Mouse (Mus musculus): ENCODE results near the gene Zcchc7. TPM values are rescaled to one million over a fixed set of nuclear protein-coding genes. Genes with fewer than 3 reads are reported as not detected.

The Zcchc7 gene
- polyA plus RNA-seq, 1 experiment from 2014 or later: 23.5 TPM

- H3K27me3 ChIP-seq (ENCODE audit: control insufficient read depth, insufficient read depth, low read length): peaks cover 87% of the 10 kb centered on the region
- H3K4me3 ChIP-seq (ENCODE audit: low read length): peak overlapping the region; percentile 28; the same call in 1 of the 2 replicates
- peak overlapping the region; percentile 38; the same call in 1 of the 2 replicates for H3K4me2 ChIP-seq (ENCODE audit: low read depth, low read length)
- H3K27ac ChIP-seq (ENCODE audit: low read length): no peak overlapping the region
- no peak overlapping the region for H3K9ac ChIP-seq (ENCODE audit: low read length)
- ATAC-seq (replicated peaks; ENCODE audit: extremely low read depth, insufficient read depth, low FRiP score): no peak
- WGBS: under 1% methylated on average over 25 of the region's 25 CpGs
- peaks cover 3% of the 10 kb centered on the region for H3K4me1 ChIP-seq (ENCODE audit: control insufficient read depth, insufficient read depth, low read length)
- H3K9me3 ChIP-seq (replicated peaks; ENCODE audit: control insufficient read depth, low read length): no peaks in the 10 kb centered on the region
- H3K36me3 ChIP-seq (ENCODE audit: control insufficient read depth, insufficient read depth): no peaks in the 10 kb centered on the region
Observed at GRCm38 (mm10) chr4:44712051-44712700, 43.5 kb upstream of the Zcchc7 start.

- Histone ChIP-seq H3K27ac (ENCODE audit: low read length) (no peak overlapping the region), H3K4me2 (ENCODE audit: low read depth, low read length) (peak overlapping the region; percentile 7; the same call in 1 of the 2 replicates), H3K4me3 (ENCODE audit: low read length) (peak overlapping the region; percentile 24), H3K4me1 (ENCODE audit: control insufficient read depth, insufficient read depth, low read length) (peaks cover 3% of the 10 kb centered on the region), H3K27me3 (ENCODE audit: control insufficient read depth, insufficient read depth, low read length) (peaks cover 88% of the 10 kb centered on the region), H3K9ac (ENCODE audit: low read length) (no peak overlapping the region), H3K36me3 (ENCODE audit: control insufficient read depth, insufficient read depth) (no peaks in the 10 kb centered on the region), H3K9me3 (replicated peaks; ENCODE audit: control insufficient read depth, low read length) (no peaks in the 10 kb centered on the region)
- WGBS: 2% methylated on average over 50 of the region's 50 CpGs
- no peak for ATAC-seq (replicated peaks; ENCODE audit: extremely low read depth, insufficient read depth, low FRiP score)
Observed at GRCm38 (mm10) chr4:44712786-44713553, 42.7 kb upstream of the Zcchc7 start.

GRCm38 (mm10) chr4:44713554-44714051 lies 42.1 kb upstream of the Zcchc7 start:
- no peak overlapping the region for H3K9ac ChIP-seq (ENCODE audit: low read length)
- no peak overlapping the region for H3K4me2 ChIP-seq (ENCODE audit: low read depth, low read length)
- no peak overlapping the region for H3K4me3 ChIP-seq (ENCODE audit: low read length)
- no peaks in the 10 kb centered on the region for H3K36me3 ChIP-seq (ENCODE audit: control insufficient read depth, insufficient read depth)
- H3K4me1 ChIP-seq (ENCODE audit: control insufficient read depth, insufficient read depth, low read length): peaks cover 3% of the 10 kb centered on the region
- no peaks in the 10 kb centered on the region for H3K9me3 ChIP-seq (replicated peaks; ENCODE audit: control insufficient read depth, low read length)
- H3K27ac ChIP-seq (ENCODE audit: low read length): no peak overlapping the region
- WGBS: 1% methylated on average over 19 of the region's 19 CpGs
- ATAC-seq (replicated peaks; ENCODE audit: extremely low read depth, insufficient read depth, low FRiP score): no peak
- peaks cover 88% of the 10 kb centered on the region for H3K27me3 ChIP-seq (ENCODE audit: control insufficient read depth, insufficient read depth, low read length)

GRCm38 (mm10) chr4:44714111-44714621 lies 41.5 kb upstream of the Zcchc7 start:
- H3K4me3 ChIP-seq (ENCODE audit: low read length): no peak overlapping the region
- H3K4me2 ChIP-seq (ENCODE audit: low read depth, low read length): no peak overlapping the region
- 4% methylated on average over 27 of the region's 27 CpGs for WGBS
- no peak overlapping the region for H3K9ac ChIP-seq (ENCODE audit: low read length)
- no peak for ATAC-seq (replicated peaks; ENCODE audit: extremely low read depth, insufficient read depth, low FRiP score)
- peaks cover 3% of the 10 kb centered on the region for H3K4me1 ChIP-seq (ENCODE audit: control insufficient read depth, insufficient read depth, low read length)
- H3K27ac ChIP-seq (ENCODE audit: low read length): no peak overlapping the region
- H3K27me3 ChIP-seq (ENCODE audit: control insufficient read depth, insufficient read depth, low read length): peaks cover 85% of the 10 kb centered on the region
- H3K36me3 ChIP-seq (ENCODE audit: control insufficient read depth, insufficient read depth): no peaks in the 10 kb centered on the region
- H3K9me3 ChIP-seq (replicated peaks; ENCODE audit: control insufficient read depth, low read length): no peaks in the 10 kb centered on the region

GRCm38 (mm10) chr4:44715621-44716160 lies 40.0 kb upstream of the Zcchc7 start:
- no peak for ATAC-seq (replicated peaks; ENCODE audit: extremely low read depth, insufficient read depth, low FRiP score)
- 13% methylated on average over 3 of the region's 3 CpGs for WGBS
- Histone ChIP-seq H3K9ac (ENCODE audit: low read length) (no peak overlapping the region), H3K27me3 (ENCODE audit: control insufficient read depth, insufficient read depth, low read length) (peaks cover 78% of the 10 kb centered on the region), H3K4me3 (ENCODE audit: low read length) (no peak overlapping the region), H3K4me1 (ENCODE audit: control insufficient read depth, insufficient read depth, low read length) (peaks cover 3% of the 10 kb centered on the region), H3K36me3 (ENCODE audit: control insufficient read depth, insufficient read depth) (no peaks in the 10 kb centered on the region), H3K27ac (ENCODE audit: low read length) (no peak overlapping the region), H3K9me3 (replicated peaks; ENCODE audit: control insufficient read depth, low read length) (no peaks in the 10 kb centered on the region), H3K4me2 (ENCODE audit: low read depth, low read length) (no peak overlapping the region)

- H3K27me3 ChIP-seq (ENCODE audit: control insufficient read depth, insufficient read depth, low read length): peaks cover 71% of the 10 kb centered on the region
- no peaks in the 10 kb centered on the region for H3K9me3 ChIP-seq (replicated peaks; ENCODE audit: control insufficient read depth, low read length)
- no peak overlapping the region for H3K27ac ChIP-seq (ENCODE audit: low read length)
- WGBS: 4% methylated on average over 10 of the region's 10 CpGs
- H3K9ac ChIP-seq (ENCODE audit: low read length): no peak overlapping the region
- H3K4me1 ChIP-seq (ENCODE audit: control insufficient read depth, insufficient read depth, low read length): peaks cover 3% of the 10 kb centered on the region
- H3K4me3 ChIP-seq (ENCODE audit: low read length): no peak overlapping the region
- no peak overlapping the region for H3K4me2 ChIP-seq (ENCODE audit: low read depth, low read length)
- H3K36me3 ChIP-seq (ENCODE audit: control insufficient read depth, insufficient read depth): no peaks in the 10 kb centered on the region
- no peak for ATAC-seq (replicated peaks; ENCODE audit: extremely low read depth, insufficient read depth, low FRiP score)
Observed at GRCm38 (mm10) chr4:44716391-44716790, 39.3 kb upstream of the Zcchc7 start.

GRCm38 (mm10) chr4:44717676-44718075 lies 38.0 kb upstream of the Zcchc7 start:
- peaks cover 60% of the 10 kb centered on the region for H3K27me3 ChIP-seq (ENCODE audit: control insufficient read depth, insufficient read depth, low read length)
- no peak overlapping the region for H3K27ac ChIP-seq (ENCODE audit: low read length)
- no peak overlapping the region for H3K4me3 ChIP-seq (ENCODE audit: low read length)
- no peak for ATAC-seq (replicated peaks; ENCODE audit: extremely low read depth, insufficient read depth, low FRiP score)
- H3K4me1 ChIP-seq (ENCODE audit: control insufficient read depth, insufficient read depth, low read length): no peaks in the 10 kb centered on the region
- no peak overlapping the region for H3K9ac ChIP-seq (ENCODE audit: low read length)
- 73% methylated on average over 3 of the region's 3 CpGs for WGBS
- no peaks in the 10 kb centered on the region for H3K9me3 ChIP-seq (replicated peaks; ENCODE audit: control insufficient read depth, low read length)
- no peak overlapping the region for H3K4me2 ChIP-seq (ENCODE audit: low read depth, low read length)
- no peaks in the 10 kb centered on the region for H3K36me3 ChIP-seq (ENCODE audit: control insufficient read depth, insufficient read depth)

- Histone ChIP-seq H3K4me3 (ENCODE audit: low read length) (no peak overlapping the region), H3K27ac (ENCODE audit: low read length) (no peak overlapping the region), H3K36me3 (ENCODE audit: control insufficient read depth, insufficient read depth) (no peaks in the 10 kb centered on the region), H3K4me1 (ENCODE audit: control insufficient read depth, insufficient read depth, low read length) (no peaks in the 10 kb centered on the region), H3K9ac (ENCODE audit: low read length) (no peak overlapping the region), H3K4me2 (ENCODE audit: low read depth, low read length) (no peak overlapping the region), H3K9me3 (replicated peaks; ENCODE audit: control insufficient read depth, low read length) (no peaks in the 10 kb centered on the region), H3K27me3 (ENCODE audit: control insufficient read depth, insufficient read depth, low read length) (peaks cover 36% of the 10 kb centered on the region)
- no peak for ATAC-seq (replicated peaks; ENCODE audit: extremely low read depth, insufficient read depth, low FRiP score)
- WGBS: 80% methylated on average over 8 of the region's 8 CpGs
Observed at GRCm38 (mm10) chr4:44720046-44720445, 35.6 kb upstream of the Zcchc7 start.

GRCm38 (mm10) chr4:44721237-44721636 lies 34.4 kb upstream of the Zcchc7 start:
- Histone ChIP-seq H3K4me3 (ENCODE audit: low read length) (no peak overlapping the region), H3K36me3 (ENCODE audit: control insufficient read depth, insufficient read depth) (no peaks in the 10 kb centered on the region), H3K9me3 (replicated peaks; ENCODE audit: control insufficient read depth, low read length) (no peaks in the 10 kb centered on the region), H3K27me3 (ENCODE audit: control insufficient read depth, insufficient read depth, low read length) (peaks cover 30% of the 10 kb centered on the region), H3K9ac (ENCODE audit: low read length) (no peak overlapping the region), H3K27ac (ENCODE audit: low read length) (no peak overlapping the region), H3K4me1 (ENCODE audit: control insufficient read depth, insufficient read depth, low read length) (no peaks in the 10 kb centered on the region), H3K4me2 (ENCODE audit: low read depth, low read length) (no peak overlapping the region)
- ATAC-seq (replicated peaks; ENCODE audit: extremely low read depth, insufficient read depth, low FRiP score): no peak
- WGBS: 85% methylated on average over 4 of the region's 4 CpGs
